Mouse (Mus musculus) lung, adult 18-20 months (tissue): ENCODE measurements at regions not wholly inside any gene's neighbourhood (a gene's known extent, or its start where the extent isn't known, plus 50 kb on each side); places are given as distances from the start of the nearest gene placed in this dataset.
A peak's percentile ranks its signal among the peaks of the same experiment; 100 is the strongest.

ENCODE experiments used
- DNase-seq, 2 experiments: peaks; one replicate each; pipeline ENCODE4 v3.0.0; 2022; ENCODE audit warnings: mixed read lengths in 2 of 2

DNA sequence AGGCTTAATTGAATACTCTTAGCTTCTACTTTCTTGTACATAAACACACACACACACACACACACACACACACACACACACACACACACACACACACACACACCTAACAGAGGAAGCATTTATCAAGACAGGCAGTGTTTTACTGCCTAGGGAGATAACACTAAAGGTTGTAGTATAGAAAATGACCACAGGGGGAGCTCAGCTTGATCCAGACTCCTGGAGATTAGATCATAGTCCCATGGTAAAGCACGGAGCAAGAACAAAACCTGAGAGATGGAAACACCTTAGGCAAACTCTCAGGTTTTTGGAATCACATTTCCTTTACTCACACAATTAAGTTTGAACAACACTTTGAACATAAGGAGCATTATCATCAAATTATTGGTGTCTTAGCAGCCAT, 302.5 kb upstream of the Rnf219 start:
- DNase-seq, result no peak

DNA sequence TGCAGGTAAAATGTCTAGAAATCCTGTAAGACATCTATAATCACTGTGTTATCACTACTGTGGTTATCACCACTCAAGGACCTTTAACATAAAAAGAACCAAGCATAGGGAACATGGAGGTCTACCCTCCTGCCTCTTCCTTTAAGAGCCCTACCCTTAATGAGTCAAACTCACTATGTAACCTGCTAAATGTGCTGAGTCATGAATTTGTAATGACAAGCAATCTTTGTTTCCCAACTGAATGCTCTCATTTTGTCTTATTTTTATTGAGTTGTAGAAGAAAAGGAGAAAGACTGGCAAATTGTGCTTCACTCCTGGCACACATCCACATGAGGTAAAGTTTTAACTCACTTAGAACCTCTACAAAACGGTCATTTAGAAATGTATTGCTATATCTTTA, 301.8 kb upstream of the Rnf219 start:
- no peak for DNase-seq

DNA sequence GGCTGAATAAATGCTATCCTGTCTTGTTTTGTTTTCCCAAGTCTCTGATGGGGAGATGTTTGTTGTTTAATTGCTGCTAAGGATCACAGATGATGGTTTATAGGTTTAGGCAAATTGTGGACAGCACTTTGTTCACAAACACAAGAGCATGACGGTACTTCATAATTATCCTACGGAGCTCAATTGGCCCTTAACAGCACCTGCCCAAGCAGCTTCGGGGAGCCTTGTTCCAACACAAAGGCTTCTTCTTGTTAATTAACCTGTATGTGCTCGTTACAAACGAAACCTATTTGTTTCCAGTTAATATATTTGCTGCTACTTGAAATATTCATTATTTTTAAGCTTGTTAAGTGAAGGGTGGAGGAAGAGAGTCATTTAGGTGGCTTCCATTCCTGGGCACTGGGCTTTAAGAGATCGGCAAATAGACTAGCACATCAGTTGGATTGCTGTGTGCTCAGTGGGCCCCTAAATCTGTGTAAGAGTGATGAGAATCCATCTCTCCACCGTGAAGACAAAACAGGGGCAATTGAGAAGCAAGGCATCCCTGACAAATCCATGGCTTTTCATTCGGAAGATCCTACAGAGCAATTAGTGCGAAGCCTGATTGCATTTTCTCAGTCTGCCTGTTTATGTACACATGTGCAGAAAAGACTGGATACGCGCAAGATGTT, 299.6 kb upstream of the Rnf219 start:
- DNase-seq, result no peak

DNA sequence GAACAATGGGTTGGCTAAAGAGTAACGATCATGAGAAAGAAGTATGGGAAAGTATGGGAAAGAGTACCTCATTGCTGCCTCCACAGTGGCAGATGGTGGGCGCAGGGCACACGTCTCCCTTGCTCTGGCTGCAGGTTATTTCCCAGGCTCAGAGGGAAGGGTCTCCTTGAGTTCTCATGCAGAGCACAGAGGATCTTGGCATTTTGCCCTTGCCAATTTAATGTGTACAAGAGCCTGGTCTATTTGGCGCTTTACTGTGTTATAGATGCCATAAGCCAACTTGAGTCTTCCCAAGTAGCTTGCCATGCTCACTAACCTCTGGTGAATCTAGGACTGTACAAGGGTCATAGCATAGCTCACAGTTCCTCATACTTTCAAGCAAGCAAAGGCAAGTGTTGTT, 296.7 kb upstream of the Rnf219 start:
- no peak for DNase-seq

DNA sequence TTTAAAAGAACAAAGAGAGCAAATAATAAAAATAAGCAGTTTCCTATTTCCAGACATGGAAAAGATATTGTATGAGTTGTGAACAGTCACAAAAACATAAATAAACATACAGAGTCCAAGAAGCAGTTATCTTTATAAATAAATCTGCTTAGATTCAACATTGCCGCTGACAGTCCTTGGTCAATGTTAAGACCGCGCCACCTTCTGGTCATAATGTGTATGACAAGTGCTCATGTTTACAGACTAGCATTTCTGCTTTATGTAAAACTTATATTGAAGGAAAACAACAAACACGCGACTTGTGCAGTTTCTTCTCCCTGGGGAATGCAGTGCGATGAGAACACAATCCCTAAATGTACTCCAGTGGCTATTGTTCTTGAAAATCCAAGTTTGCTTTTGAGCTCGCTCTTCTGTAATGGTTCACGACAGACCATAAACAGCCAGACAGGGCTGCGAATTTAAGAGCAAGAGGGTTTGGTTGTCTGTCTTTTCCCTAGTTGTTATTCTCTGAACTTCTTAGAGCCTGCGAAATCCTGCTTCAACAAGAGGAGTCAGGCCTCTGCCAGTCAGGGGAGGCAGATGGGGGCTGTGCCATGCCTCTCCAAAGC, 291.6 kb upstream of the Rnf219 start:
- peak; percentile 11 to 36 for DNase-seq

DNA sequence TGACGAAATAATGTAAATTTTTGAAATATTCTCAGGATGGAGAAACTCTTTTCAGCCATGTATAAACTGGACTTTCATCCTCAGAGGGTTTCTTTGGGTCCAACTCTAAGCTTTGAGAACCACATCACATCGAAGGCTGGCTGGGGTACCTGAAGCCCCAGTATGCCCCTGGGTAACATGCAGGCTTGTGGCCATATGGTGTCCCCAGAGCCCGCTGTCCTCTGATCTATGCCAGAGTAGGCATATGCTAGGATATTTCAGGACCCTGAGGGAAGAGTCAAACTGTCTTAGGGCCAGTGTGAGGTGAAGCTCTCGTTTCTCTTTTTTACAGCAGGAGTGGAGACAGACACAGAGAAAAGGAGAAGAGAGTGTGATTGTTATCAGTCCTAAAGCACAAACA, 289.6 kb upstream of the Rnf219 start:
- no peak for DNase-seq

DNA sequence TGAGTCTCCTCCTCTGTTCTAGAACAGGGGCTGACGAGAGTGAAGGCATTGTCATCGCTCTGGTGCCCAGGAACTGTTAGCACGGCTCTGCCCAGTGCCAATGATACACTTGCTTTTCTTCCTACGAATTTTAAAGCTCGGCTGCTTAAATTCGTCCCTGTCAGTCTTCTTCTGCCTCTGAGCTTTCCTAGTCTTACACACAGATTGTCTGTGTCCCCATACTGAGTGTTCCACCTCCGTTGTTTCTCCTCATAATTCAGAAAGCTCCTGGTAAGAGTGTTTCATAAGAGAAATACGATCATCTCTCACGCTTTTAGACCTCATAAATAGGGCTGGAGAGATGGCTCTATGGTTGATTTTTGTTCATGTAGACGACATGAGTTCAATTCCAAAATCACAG, 282.9 kb upstream of the Rnf219 start:
- DNase-seq, result no peak

DNA sequence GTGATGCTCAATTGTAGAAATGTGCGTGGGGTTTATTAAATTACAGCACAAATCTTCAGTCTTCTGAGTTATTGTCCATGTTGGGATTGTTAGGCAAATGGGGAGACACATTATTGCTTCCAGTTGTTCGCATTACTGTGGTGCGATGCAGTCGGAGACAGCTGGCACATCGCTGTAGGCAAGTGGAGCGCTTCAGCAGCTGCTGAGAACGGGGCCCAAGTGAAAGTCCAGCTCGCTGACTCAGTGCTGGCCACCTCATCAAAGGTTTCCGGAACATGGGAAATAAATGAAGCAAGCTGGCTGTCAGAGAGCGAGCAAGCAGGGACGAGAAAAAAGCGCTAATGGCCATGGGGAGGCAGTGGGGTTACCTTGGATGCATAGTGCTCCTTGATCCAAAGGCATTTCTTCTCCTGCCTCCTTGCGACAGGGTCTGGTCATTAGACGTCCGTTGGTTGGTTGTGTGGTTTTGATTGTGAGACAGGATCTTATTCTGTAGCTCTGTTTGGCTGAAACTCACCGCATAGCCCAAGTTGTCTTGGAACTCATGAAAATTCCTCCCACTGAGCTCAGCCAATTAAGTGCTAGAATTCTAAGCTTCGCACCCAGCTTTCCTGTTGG, 274.0 kb upstream of the Rnf219 start:
- DNase-seq, result peak; percentile 12 to 39

DNA sequence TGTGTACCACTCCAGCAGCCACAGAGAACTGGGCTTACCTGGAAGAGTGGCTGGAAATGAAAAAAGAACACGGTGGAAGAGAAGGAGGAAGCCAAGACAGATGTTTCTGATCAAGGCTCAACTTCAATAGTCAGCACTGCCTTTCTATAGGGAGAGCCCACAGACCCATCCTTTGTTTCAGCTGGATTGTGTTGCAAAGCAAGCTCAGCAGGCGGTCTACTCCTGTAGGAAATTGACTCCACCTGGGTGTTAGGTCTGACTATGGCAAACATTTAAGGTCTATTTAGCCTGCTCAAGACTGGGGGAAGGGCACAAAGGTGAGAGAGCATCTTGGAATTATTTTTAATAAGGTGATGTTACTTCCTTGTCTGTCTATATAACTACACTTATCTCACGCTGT, 266.9 kb upstream of the Rnf219 start:
- no peak for DNase-seq

DNA sequence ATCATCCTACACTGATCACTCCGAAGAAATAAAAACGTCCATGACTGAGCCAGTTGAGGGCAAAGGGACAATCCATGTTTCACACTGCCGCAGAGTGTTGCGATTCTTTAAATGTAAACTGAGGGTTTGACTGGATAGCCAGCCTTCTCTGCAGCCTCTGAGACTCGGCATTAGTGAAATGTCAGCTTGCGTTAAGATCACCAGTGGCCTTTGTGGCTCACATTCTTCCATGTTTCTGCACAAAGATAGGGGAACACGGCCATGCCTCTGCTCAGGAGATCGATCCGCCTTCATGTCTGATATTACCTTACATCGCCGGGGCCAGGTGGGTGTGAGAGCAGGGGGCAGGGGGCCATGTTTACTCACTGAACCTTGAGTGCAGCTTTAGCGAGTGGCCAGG, 262.6 kb upstream of the Rnf219 start:
- DNase-seq, result no peak

DNA sequence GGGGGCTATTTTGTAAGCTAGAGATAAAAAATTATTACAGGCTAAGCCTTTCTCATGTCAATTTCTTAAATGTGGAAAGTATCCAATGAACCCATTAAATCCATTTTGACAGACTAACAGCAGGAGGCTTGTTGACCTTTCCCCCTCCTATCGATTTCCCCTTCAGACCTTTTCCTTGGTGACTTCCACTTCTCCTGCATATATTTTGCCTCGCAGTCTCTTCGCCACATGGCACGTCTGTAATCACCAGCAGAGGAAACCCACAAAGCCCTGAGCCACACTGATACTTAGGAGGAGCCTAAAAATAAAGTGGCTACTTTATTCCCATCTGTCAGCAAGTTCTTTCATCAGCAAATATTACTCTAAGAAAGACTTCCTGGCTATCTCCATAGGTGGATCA, 247.5 kb upstream of the Rnf219 start:
- no peak for DNase-seq

DNA sequence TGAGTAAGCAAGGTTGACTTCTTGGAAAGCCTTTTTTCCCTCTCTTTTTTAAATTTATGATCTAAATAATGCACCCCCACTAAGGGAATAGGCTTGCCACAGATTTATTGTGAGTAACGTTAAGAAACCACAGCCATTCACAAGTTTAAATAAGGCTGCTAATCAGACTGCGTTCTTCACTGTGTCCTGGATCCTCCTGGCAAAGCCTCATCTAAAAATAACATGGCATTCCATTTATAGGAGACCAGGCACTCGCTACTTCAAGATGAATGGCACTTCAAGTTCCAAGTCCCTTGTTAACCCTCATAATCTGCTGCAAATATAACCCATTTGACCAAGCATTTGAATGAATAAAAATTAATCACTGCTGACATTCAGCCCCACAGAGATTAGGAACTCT, 211.8 kb upstream of the Rnf219 start:
- DNase-seq, result no peak

DNA sequence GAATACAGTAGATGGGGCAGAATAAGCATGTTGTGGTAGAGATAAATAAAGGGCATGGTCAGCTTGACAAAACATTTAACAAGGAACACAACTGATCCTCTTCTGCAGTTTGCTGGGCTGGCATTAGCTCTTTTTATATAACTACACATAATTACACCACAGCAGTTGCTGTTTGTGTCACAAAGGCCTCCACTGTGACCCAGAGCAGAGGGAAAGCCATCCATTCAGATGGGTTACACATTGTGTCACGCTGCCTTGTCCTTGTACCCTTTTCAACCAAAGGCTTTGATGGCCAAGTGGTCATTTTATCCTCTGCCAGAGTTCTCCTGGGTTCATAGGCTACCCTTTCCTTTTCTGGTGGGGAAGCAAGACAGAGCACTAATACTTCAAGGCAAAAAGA, 209.6 kb upstream of the Rnf219 start:
- no peak for DNase-seq

DNA sequence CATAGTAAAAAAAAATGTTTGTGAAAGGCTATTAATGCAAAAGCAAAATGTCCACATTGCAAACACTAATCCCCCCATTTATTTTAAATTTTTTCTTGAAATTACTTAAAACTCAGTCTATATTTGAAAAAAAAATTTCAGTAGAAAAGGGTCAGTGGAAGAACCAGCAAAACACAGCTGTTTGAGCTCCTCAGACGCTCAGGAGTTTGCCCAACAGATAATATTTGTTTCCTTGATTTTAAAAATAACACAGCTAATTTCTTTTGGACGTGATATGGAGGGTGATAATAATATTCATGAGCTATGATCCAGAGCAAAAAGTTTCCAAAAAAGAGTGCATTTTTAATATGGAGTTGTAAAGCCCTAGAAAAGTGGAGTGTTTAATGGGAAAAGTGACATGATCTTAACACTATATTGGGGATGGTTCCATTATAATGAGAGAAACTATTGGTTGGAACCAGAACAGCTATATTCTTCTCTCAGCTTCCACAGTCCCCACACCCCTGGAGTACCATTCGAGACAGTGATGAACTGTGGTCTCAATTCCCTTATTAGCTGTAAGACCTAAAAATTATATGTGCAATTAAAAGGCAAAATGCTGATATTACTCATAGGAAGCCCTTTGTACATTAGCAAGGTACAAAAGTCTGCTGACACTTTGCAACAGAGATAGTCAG, 209.0 kb upstream of the Rnf219 start:
- DNase-seq, result no peak

DNA sequence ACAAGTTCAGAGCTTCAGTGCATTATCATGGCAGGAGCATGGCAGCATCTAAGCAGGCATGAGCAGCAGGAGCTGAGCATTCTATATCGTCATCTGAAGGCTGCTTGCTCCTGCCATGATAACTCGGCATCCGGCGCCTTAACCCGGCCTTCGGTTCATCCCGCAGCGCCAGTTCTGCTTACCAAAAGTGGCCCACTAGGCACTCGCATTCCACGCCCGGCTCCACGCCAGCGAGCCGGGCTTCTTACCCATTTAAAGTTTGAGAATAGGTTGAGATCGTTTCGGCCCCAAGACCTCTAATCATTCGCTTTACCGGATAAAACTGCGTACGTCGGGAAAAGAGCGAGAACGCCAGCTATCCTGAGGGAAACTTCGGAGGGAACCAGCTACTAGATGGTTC, 193.2 kb upstream of the Rnf219 start:
- peak; percentile 59 to 72 for DNase-seq

DNA sequence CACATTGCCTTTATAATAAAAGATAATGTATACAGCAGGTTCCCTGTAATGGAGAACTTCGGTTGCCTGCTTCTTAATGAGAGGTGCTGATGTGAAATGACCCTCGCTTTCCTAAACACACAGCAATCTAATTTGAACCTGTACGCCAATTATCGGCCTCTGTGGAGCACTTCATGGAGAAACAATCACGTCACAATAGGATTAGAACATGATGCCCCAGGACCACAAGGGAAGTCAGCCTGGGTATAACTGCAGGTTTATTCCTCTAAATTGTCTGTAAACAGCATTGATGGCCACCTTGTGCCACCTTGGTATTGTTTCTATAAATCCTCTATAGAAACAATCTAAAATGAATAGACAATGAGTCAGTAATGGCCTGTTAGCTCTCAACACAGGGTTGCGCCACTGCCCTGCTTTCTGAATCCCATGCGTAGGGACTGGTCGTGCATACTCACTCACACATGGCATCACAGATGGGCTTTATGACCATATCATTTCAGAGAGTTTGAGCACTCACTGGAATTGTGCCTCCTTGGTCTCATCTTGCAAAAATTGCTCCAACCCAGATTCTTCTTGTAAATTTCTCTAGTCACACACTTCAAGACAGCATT, 179.9 kb upstream of the Rnf219 start:
- DNase-seq, result no peak

DNA sequence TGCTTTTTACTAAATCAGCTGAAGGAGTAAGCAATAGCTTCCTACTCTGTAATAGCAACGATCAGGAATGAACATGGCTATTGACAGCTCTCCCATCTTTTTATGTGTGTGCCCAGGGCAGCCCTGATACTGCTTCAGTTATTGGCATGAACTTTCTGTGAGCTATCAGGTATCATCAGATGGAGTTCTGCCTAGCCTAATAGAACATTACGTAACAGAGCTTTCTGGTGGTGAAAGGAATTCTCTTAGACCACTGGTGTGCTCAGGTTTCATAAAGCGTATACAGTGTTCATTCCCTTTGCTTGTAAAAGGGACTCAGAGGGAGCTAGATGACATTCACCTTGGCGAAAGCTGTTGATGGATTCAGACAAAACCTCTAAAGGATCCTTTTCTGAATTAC, 176.5 kb upstream of the Rnf219 start:
- no peak for DNase-seq

DNA sequence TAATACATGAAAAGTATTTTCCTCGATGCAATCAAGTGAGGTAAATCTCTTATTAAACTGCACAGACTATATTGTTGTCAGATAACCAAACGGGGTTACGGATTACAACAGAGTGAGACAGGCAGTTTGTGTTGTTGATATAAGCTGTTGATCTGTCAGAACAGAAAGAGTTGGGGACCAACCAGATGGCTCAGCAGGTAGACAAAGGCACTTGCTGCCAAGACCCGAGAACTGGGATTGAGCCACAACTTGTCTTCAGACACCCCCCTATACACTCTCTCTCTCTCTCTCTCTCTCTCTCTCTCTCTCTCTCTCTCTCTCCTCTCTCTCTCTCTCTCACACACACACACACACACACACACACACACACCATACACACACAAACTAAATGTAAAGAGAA, 172.7 kb upstream of the Rnf219 start:
- DNase-seq, result no peak

DNA sequence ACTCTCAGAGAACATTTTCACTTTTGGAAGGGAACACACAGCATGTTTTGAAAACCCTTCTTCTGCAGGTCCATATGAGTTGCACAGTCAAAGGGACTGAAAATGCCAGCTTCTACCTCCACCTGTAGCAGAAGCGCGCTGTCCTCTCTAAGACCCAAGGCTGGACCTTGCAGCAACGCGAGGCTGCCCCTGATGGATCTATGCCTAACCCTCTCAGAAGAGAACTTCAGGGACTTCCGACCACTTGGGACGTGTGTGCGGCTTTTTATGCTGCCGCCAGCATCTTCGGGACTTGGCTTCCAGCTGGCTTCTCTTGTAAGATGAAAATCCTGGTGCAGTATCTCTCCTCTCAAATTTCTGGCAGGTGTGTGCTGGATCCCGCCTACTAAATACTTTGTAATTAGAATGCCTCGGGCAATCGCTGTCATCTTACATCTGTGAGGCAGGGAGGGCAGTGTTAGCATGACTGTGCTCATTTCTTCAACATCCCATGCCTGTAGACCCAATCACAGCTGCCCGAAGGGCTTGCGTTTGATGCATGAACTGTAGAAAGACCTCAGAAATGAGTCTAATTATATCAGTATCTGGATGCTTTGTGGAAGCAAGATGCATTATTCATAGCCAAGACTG, 171.8 kb upstream of the Rnf219 start:
- no peak for DNase-seq

DNA sequence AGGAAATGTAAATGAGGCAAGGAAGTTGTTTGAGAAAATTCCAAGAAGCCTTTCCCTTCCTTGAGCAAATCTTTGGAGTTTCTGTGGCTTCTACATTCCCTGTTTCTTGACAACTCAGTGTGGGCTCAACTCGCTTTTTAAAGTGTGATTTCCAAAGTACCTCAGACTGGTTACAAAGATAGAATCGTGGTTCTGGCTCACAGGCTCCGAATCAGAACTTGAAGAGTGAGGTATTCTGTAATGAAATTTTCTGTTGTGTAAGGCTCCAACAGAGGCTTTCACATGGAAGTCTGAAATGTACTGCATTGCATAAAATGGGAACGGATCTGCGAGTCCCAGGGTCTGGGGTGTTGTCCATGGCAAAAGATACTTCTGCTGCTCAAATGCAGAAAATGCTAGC, 170.2 kb upstream of the Rnf219 start:
- no peak for DNase-seq

DNA sequence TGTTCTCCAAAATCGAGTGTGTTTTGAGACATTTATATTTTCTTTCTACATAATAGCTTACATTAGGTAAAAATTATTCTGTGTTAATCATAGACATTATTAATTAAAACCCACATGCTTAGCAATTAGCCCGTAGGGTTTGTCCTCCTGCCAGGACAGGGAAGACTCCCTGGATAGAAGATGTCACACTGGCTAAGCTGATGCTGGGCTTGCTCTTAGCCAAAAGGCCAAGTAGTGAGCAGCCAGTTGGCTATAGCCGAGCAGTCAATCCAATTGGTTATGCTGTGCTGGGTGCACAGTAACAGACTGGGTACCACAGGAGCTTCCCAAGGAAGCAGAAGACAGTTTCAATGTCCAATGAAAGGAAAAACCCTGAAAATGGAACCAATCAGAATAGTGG, 166.0 kb upstream of the Rnf219 start:
- DNase-seq, result no peak

DNA sequence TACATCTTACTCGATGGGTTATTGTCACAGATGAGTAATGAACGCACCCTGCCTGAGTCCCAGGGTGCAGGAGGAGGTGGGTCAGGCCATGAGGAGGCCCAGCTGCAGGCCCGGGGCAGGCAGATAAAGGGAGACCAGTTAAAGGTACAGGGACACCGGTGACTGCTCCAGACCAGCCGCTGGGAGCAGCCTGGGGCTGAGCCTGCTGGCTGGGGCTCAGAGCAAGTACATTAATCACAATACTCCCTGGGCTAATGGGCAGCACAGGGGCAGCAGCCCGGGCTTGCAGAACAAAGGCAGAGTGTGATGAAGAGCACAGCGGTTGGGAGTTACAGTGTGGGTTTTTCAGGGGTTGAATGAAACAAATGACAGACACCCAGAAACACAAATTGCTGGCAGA, 154.4 kb upstream of the Rnf219 start:
- no peak for DNase-seq

DNA sequence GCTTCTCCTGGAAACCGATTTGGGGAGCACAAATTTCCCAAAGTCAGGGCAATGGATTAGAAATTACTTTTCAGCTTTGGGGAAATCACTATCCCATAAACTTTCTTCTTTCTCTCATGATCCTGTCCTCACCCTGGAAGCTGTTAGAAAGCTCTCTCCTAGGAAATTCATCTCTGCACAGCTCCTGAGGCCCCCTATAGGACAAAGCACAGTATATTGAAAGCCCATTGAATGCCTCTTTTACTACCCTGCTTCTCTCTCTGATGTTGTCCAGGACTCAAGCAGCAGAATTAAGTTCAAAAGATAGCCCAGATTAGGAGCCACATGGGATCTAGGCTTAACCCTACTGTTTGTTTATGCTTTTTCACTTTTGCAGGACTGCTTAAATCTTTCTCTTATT, 139.3 kb upstream of the Rnf219 start:
- DNase-seq, result no peak
